Mouse (Mus musculus): Measurements from ENCODE around the gene Mybpc1.

- TF ChIP-seq CTCF (IDR thresholded peaks at IDR 0.05; ENCODE audit: borderline replicate concordance, control insufficient read depth, extremely low read depth, insufficient read depth, low read length, poor library complexity) = no peak
- TF ChIP-seq POLR2A (IDR thresholded peaks at IDR 0.05; ENCODE audit: control insufficient read depth, extremely low read depth, insufficient read depth, low read length, poor library complexity) = no peak
These were observed 99.7 kb downstream of the Mybpc1 start for GRCm38 (mm10) chr10:88505256-88505655.

All from thymus, adult 2 months (tissue).